ENCODE assay signal across 27 mouse cellular contexts in genomic region chr8:84921596-84921995, GRCm38 (mm10). TPM values are rescaled to one million over a fixed set of nuclear protein-coding genes. Genes with fewer than 3 reads are reported as not detected.
DNase-seq lines count a peak whose midpoint lies in the region; TF ChIP-seq lines count a peak whose summit lies in the region.
"Had no signal": no experiment of that assay in that cellular context is flagged by ENCODE, and none has a peak within 500 bp of the region (broad histone marks: within the 10 kb centered on the region; RNA-seq: fewer than 3 reads in every experiment).

No protein-coding gene starts in this region.

- H3K36me3 ChIP-seq in heart, adult 2 months (ENCODE audit: control insufficient read depth, insufficient read depth, low read length): no peaks in the 10 kb centered on the region
- H3K36me3 ChIP-seq: embryonic facial prominence, embryonic 12.5 days; heart, embryonic 12.5 days; liver, embryonic 15.5 days had no signal

- peaks cover 2% of the 10 kb centered on the region; the same call in 1 of the 2 replicates for H3K27me3 ChIP-seq in heart, adult 2 months (ENCODE audit: control insufficient read depth, insufficient read depth, low read length)

- WGBS in heart, adult 2 months: 11% methylated on average over 2 of the region's 2 CpGs
- 24% methylated on average over 2 of the region's 2 CpGs for WGBS in lung, adult 2 months

- no peak for TF ChIP-seq EP300 in heart, adult 2 months (IDR thresholded peaks at IDR 0.05; ENCODE audit: insufficient read depth, low read depth, low read length)

- no peak for TF ChIP-seq POLR2A in heart, adult 2 months (IDR thresholded peaks at IDR 0.05; ENCODE audit: insufficient read depth, low read depth, low read length)
- TF ChIP-seq POLR2A in lung, adult 2 months (IDR thresholded peaks at IDR 0.05; ENCODE audit: borderline replicate concordance, extremely low read depth, low read depth, low read length): no peak

- no peak for TF ChIP-seq CTCF in heart, adult 2 months (IDR thresholded peaks at IDR 0.05)
- TF ChIP-seq CTCF in lung, adult 2 months (IDR thresholded peaks at IDR 0.05; ENCODE audit: insufficient read depth, low read length): no peak

- peak; percentile 28 to 35 for DNase-seq in heart, postnatal 10 days
- no peak for DNase-seq in heart, adult 2 months
- peak; percentile 34 for DNase-seq in MN1 (ENCODE audit: low spot score)
- peak; percentile 67 for DNase-seq in lung, adult 2 months
- DNase-seq in lung, postnatal 25 days (ENCODE audit: low spot score): peak; percentile 84
- no peak for DNase-seq in kidney, adult 9 months
- no peak for DNase-seq in layer of hippocampus, adult 9-11 months
- no peak for DNase-seq in ovary, postnatal 36 days (ENCODE audit: low spot score)
- DNase-seq: adrenal gland, adult 2 months; cerebellum, adult 11 months; cerebellum, postnatal 10 days; kidney, adult 11 months; kidney, postnatal 4 days; right cerebral cortex, adult 18-20 months; right cerebral cortex, postnatal 4 days had no signal

- H3K27ac ChIP-seq in heart, adult 2 months: no peak overlapping the region
- H3K27ac ChIP-seq: embryonic facial prominence, embryonic 12.5 days; forebrain, embryonic 12.5 days; hindbrain, embryonic 13.5 days; liver, embryonic 15.5 days had no signal

- no peak overlapping the region for H3K4me3 ChIP-seq in heart, adult 2 months
- H3K4me3 ChIP-seq in lung, adult 2 months (replicated peaks; ENCODE audit: extremely low read depth, low read depth, low read length): no peak overlapping the region
- H3K4me3 ChIP-seq: embryonic facial prominence, embryonic 12.5 days; erythroblast, embryonic 14.5 days; forebrain, embryonic 12.5 days; heart, embryonic 12.5 days; hindbrain, embryonic 13.5 days; liver, embryonic 15.5 days had no signal

- H3K79me2 ChIP-seq in heart, adult 2 months (replicated peaks; ENCODE audit: control insufficient read depth, insufficient read depth, low read length): no peaks in the 10 kb centered on the region

- intact Hi-C loops in heart, postnatal 10 days (cut with DNase I): no loop called here
- intact Hi-C loops in heart, adult 2 months (cut with DNase I): no loop called here

- no peak overlapping the region for H3K9ac ChIP-seq in heart, adult 2 months (ENCODE audit: low read depth, low read length)
- H3K9ac ChIP-seq: embryonic facial prominence, embryonic 12.5 days; forebrain, embryonic 12.5 days; heart, embryonic 12.5 days; hindbrain, embryonic 13.5 days; liver, embryonic 15.5 days had no signal

- no peaks in the 10 kb centered on the region for H3K4me1 ChIP-seq in heart, adult 2 months (ENCODE audit: control insufficient read depth, insufficient read depth, low read length)
- H3K4me1 ChIP-seq in lung, adult 2 months (ENCODE audit: control insufficient read depth, insufficient read depth, low read length): no peaks in the 10 kb centered on the region; the same call in 1 of the 2 replicates
- H3K4me1 ChIP-seq: embryonic facial prominence, embryonic 12.5 days; forebrain, embryonic 12.5 days; hindbrain, embryonic 13.5 days had no signal

RNA-seq across cellular contexts. Expression of gene Dnase2a, which starts 13.2 kb away (rescaled TPM):
- 1 to 10 TPM; 6.4 to 7.3 TPM for total RNA-seq in heart, postnatal 10 days (2021)
- total RNA-seq in heart, adult 2 months (2021): 1 to 10 TPM; 6.5 to 9.6 TPM
- 9.2 and 10.9 TPM in 2 replicates for polyA plus RNA-seq in heart, adult 2 months (2012; rRNA removed)
- polyA plus RNA-seq in lung, adult 2 months (2012; rRNA removed): 19.6 and 26.7 TPM in 2 replicates

RNA-seq across cellular contexts. Expression of gene Mast1, which starts 15.6 kb away (rescaled TPM):
- under 1 TPM in 1 of 2 experiments, not detected in 1; 0.07 TPM for total RNA-seq in heart, postnatal 10 days (2021)
- total RNA-seq in heart, adult 2 months (2021): under 1 TPM; 0.07 to 0.10 TPM
- 0.16 and 0.18 TPM in 2 replicates for polyA plus RNA-seq in heart, adult 2 months (2012; rRNA removed)
- 0.34 and 0.41 TPM in 2 replicates for polyA plus RNA-seq in lung, adult 2 months (2012; rRNA removed)
- total RNA-seq: megakaryocyte progenitor cell, adult 5-6 weeks had no signal

RNA-seq across cellular contexts. Expression of gene Klf1, which starts 19.9 kb away (rescaled TPM):
- under 1 TPM; 0.17 to 0.22 TPM for total RNA-seq in heart, postnatal 10 days (2021)
- under 1 TPM in 1 of 2 experiments, not detected in 1; 0.16 TPM for total RNA-seq in heart, adult 2 months (2021)
- 0.08 and 0.23 TPM in 2 replicates for polyA plus RNA-seq in heart, adult 2 months (2012; rRNA removed)
- polyA plus RNA-seq in lung, adult 2 months (2012; rRNA removed): 0.14 and 0.23 TPM in 2 replicates
- total RNA-seq: gastrocnemius, adult 8-10 months; left cerebral cortex, postnatal 25 days; midbrain, postnatal 0 days had no signal

RNA-seq across cellular contexts. Expression of gene Rtbdn, which starts 25.2 kb away (rescaled TPM):
- total RNA-seq in heart, postnatal 10 days (2021): not detected
- not detected for total RNA-seq in heart, adult 2 months (2021)
- polyA plus RNA-seq in heart, adult 2 months (2012; rRNA removed): not detected in 2 replicates
- polyA plus RNA-seq in lung, adult 2 months (2012; rRNA removed): not detected in 2 replicates
- total RNA-seq: adrenal gland, adult 2 months; gastrocnemius, adult 8-10 months; megakaryocyte progenitor cell, adult 5-6 weeks had no signal
- polyA plus RNA-seq: erythroblast, embryonic 14.5 days; gonadal fat pad, adult 2 months; limb, embryonic 14.5 days had no signal

RNA-seq across cellular contexts. Expression of gene Gcdh, which starts 27.9 kb away (rescaled TPM):
- total RNA-seq in heart, postnatal 10 days (2021): 10 to 100 TPM; 31.7 to 32.8 TPM
- 10 to 100 TPM; 71.5 to 89.9 TPM for total RNA-seq in heart, adult 2 months (2021)
- 134 and 148 TPM in 2 replicates for polyA plus RNA-seq in heart, adult 2 months (2012; rRNA removed)
- polyA plus RNA-seq in lung, adult 2 months (2012; rRNA removed): 65.8 and 75.3 TPM in 2 replicates

Comparison
In these comparisons a context has a peak if more than half of its experiments do, and no peak if none do; other contexts are left out.
1. DNase-seq: peak in heart, postnatal 10 days (2 of 2), MN1 (single experiment), lung, adult 2 months (single experiment) and lung, postnatal 25 days (single experiment); none in heart, adult 2 months (0 of 2), kidney, adult 9 months (single experiment), layer of hippocampus, adult 9-11 months (single experiment) and ovary, postnatal 36 days (single experiment).